ENCODE assay signal across 13 mouse cellular contexts in the genomic region with DNA sequence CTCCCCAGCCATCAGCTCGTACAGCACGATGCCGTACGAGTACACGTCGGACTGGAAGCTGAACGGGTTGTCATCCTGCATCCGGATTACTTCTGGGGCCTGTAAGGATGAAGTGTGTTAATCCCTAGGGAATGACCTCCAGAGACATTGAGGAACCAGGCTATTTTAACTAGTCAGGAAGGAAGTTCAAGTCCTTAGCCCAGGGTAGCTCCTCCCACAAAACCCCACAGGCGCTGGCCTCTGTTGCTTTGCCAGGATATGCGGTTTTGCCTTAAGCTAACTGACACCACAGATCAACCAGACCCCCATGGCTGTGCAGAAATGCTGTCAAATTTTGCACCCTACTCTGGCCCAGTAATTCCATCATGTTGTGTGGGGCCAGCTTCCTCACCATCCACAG. TPM values are rescaled to one million over a fixed set of nuclear protein-coding genes. Genes with fewer than 3 reads are reported as not detected.
A peak's percentile ranks its signal among the peaks of the same experiment; 100 is the strongest.
DNase-seq lines count a peak whose midpoint lies in the region; ATAC-seq lines count a peak whose summit lies in the region.
"Had no signal": no experiment of that assay in that cellular context is flagged by ENCODE, and none has a peak within 500 bp of the region (broad histone marks: within the 10 kb centered on the region; RNA-seq: fewer than 3 reads in every experiment).

No protein-coding gene starts in this region.

- no peaks in the 10 kb centered on the region for H3K9me3 ChIP-seq in liver, embryonic 11.5 days (ENCODE audit: control insufficient read depth, low read length)
- no peaks in the 10 kb centered on the region for H3K9me3 ChIP-seq in liver, embryonic 16.5 days (replicated peaks; ENCODE audit: control insufficient read depth, low read length)
- H3K9me3 ChIP-seq in midbrain, embryonic 14.5 days (ENCODE audit: control insufficient read depth, low read length): no peaks in the 10 kb centered on the region
- H3K9me3 ChIP-seq: hindbrain, embryonic 13.5 days had no signal

- no peak overlapping the region for H3K9ac ChIP-seq in liver, embryonic 11.5 days (ENCODE audit: low read depth, low read length)
- H3K9ac ChIP-seq in liver, embryonic 16.5 days (ENCODE audit: low read depth, low read length): no peak overlapping the region
- H3K9ac ChIP-seq in midbrain, embryonic 14.5 days (replicated peaks; ENCODE audit: low read length): no peak overlapping the region
- H3K9ac ChIP-seq: hindbrain, embryonic 13.5 days had no signal

- WGBS in liver, embryonic 11.5 days: 68% methylated on average over 10 of the region's 10 CpGs
- 63% methylated on average over 10 of the region's 10 CpGs for WGBS in liver, embryonic 16.5 days (ENCODE audit: insufficient replicate concordance)
- WGBS in midbrain, embryonic 14.5 days: 92% methylated on average over 10 of the region's 10 CpGs

- no peak for DNase-seq in liver, embryonic 11.5 days (ENCODE audit: low spot score)
- DNase-seq in liver: no peak
- no peak for DNase-seq in midbrain, embryonic 14.5 days
- no peak for DNase-seq in cerebellum, adult 11-12 months
- DNase-seq: adrenal gland, postnatal 25 days; cerebellum, adult 9-11 months; lung, postnatal 14 days had no signal

- no peaks in the 10 kb centered on the region for H3K27me3 ChIP-seq in liver, embryonic 11.5 days (replicated peaks; ENCODE audit: control insufficient read depth, insufficient read depth, low read length)
- H3K27me3 ChIP-seq in liver, embryonic 16.5 days (ENCODE audit: control insufficient read depth, insufficient read depth, low read depth, low read length): no peaks in the 10 kb centered on the region
- H3K27me3 ChIP-seq in midbrain, embryonic 14.5 days (ENCODE audit: control insufficient read depth, insufficient read depth, low read length): no peaks in the 10 kb centered on the region
- H3K27me3 ChIP-seq: hindbrain, embryonic 13.5 days had no signal

- 0 out of 2 replicates have a peak, but pooled peaks have one; percentile 17 for ATAC-seq in liver, embryonic 11.5 days (replicated peaks; ENCODE audit: low FRiP score)
- peak; percentile 33 for ATAC-seq in inflammation-experienced regulatory T-cells, adult 6 months
- ATAC-seq in liver, embryonic 16.5 days (ENCODE audit: low read depth): 0 out of 2 replicates have a peak, but pooled peaks have one; percentile 24
- no peak for ATAC-seq in erythroid progenitor cell, adult 5-6 weeks (replicated peaks; ENCODE audit: low FRiP score, poor library complexity, severe bottlenecking)
- ATAC-seq in midbrain, embryonic 14.5 days (ENCODE audit: low FRiP score, low TSS enrichment): no peak

- H3K36me3 ChIP-seq in liver, embryonic 11.5 days (ENCODE audit: control insufficient read depth, insufficient read depth, low read length): peaks cover 59% of the 10 kb centered on the region
- peaks cover 65% of the 10 kb centered on the region for H3K36me3 ChIP-seq in liver, embryonic 16.5 days (ENCODE audit: control insufficient read depth, insufficient read depth)
- H3K36me3 ChIP-seq in midbrain, embryonic 14.5 days (ENCODE audit: control insufficient read depth, insufficient read depth, low read length): peaks cover 98% of the 10 kb centered on the region

- H3K4me2 ChIP-seq in liver, embryonic 11.5 days: no peak overlapping the region; the same call in 1 of the 2 replicates
- no peak overlapping the region for H3K4me2 ChIP-seq in liver, embryonic 16.5 days (ENCODE audit: low read depth, low read length)
- no peak overlapping the region for H3K4me2 ChIP-seq in midbrain, embryonic 14.5 days (ENCODE audit: low read length)
- H3K4me2 ChIP-seq: hindbrain, embryonic 13.5 days had no signal

- H3K4me3 ChIP-seq in liver, embryonic 11.5 days (ENCODE audit: low read depth, low read length): no peak overlapping the region
- no peak overlapping the region for H3K4me3 ChIP-seq in liver, embryonic 16.5 days (ENCODE audit: low read depth, low read length)
- no peak overlapping the region for H3K4me3 ChIP-seq in midbrain, embryonic 14.5 days (replicated peaks; ENCODE audit: low read depth, low read length)
- H3K4me3 ChIP-seq: hindbrain, embryonic 13.5 days had no signal

- peak overlapping the region; percentile 21; the same call in 1 of the 2 replicates for H3K27ac ChIP-seq in liver, embryonic 11.5 days (ENCODE audit: low read depth, low read length)
- no peak overlapping the region for H3K27ac ChIP-seq in liver, embryonic 16.5 days (ENCODE audit: low read length)
- H3K27ac ChIP-seq in midbrain, embryonic 14.5 days (replicated peaks; ENCODE audit: low read depth, low read length): no peak overlapping the region
- H3K27ac ChIP-seq: hindbrain, embryonic 13.5 days; stomach, postnatal 0 days had no signal

- no peaks in the 10 kb centered on the region for H3K4me1 ChIP-seq in liver, embryonic 11.5 days (replicated peaks; ENCODE audit: control insufficient read depth, insufficient read depth, low read length)
- no peaks in the 10 kb centered on the region for H3K4me1 ChIP-seq in liver, embryonic 16.5 days (ENCODE audit: control insufficient read depth, low read depth, low read length)
- no peaks in the 10 kb centered on the region for H3K4me1 ChIP-seq in midbrain, embryonic 14.5 days (ENCODE audit: control insufficient read depth, insufficient read depth, low read length)
- H3K4me1 ChIP-seq: hindbrain, embryonic 13.5 days had no signal

RNA-seq across cellular contexts. Expression of gene Mkrn2, which starts 18.1 kb away (rescaled TPM):
- 21.5 and 25.1 TPM in 2 replicates for polyA plus RNA-seq in liver, embryonic 11.5 days (2014; fragmentation: Nextera tagmentation; extraction: Ambion mirVana)
- 10 to 100 TPM; 35.2 to 43.6 (median 37.2) TPM for polyA plus RNA-seq in inflammation-experienced regulatory T-cells, adult 6 months (2017; shearing (Covaris generic))
- 7.8 and 8.6 TPM in 2 replicates for polyA plus RNA-seq in liver, embryonic 16.5 days (2015; fragmentation: Nextera tagmentation; extraction: Ambion mirVana)
- total RNA-seq in erythroid progenitor cell, adult 5-6 weeks (2015; ENCODE audit: low replicate concordance): 1.7 and 2.9 TPM in 2 replicates
- total RNA-seq in erythroid progenitor cell, adult 5-6 weeks (2017; ENCODE audit: low replicate concordance): 3.9 and 4.0 TPM in 2 replicates
- polyA plus RNA-seq in midbrain, embryonic 14.5 days (2014; fragmentation: Nextera tagmentation; extraction: Ambion mirVana): 27.8 and 34.9 TPM in 2 replicates

RNA-seq across cellular contexts. Expression of gene Mkrn2os, which starts 27.4 kb away (rescaled TPM):
- polyA plus RNA-seq in liver, embryonic 11.5 days (2014; fragmentation: Nextera tagmentation; extraction: Ambion mirVana): 5.6 and 6.3 TPM in 2 replicates
- polyA plus RNA-seq in inflammation-experienced regulatory T-cells, adult 6 months (2017; shearing (Covaris generic)): under 1 TPM in 2 of 3 experiments, not detected in 1; 0.48 to 0.52 TPM
- 10.8 and 12.5 TPM in 2 replicates for polyA plus RNA-seq in liver, embryonic 16.5 days (2015; fragmentation: Nextera tagmentation; extraction: Ambion mirVana)
- not detected in 2 replicates for total RNA-seq in erythroid progenitor cell, adult 5-6 weeks (2015; ENCODE audit: low replicate concordance)
- not detected in 2 replicates for total RNA-seq in erythroid progenitor cell, adult 5-6 weeks (2017; ENCODE audit: low replicate concordance)
- 0.20 and 0.34 TPM in 2 replicates for polyA plus RNA-seq in midbrain, embryonic 14.5 days (2014; fragmentation: Nextera tagmentation; extraction: Ambion mirVana)
- total RNA-seq: adrenal gland, postnatal 25 days; left cerebral cortex, postnatal 14 days had no signal

RNA-seq across cellular contexts. Expression of gene Raf1, which starts 56.6 kb away (rescaled TPM):
- 70.1 and 70.7 TPM in 2 replicates for polyA plus RNA-seq in liver, embryonic 11.5 days (2014; fragmentation: Nextera tagmentation; extraction: Ambion mirVana)
- polyA plus RNA-seq in inflammation-experienced regulatory T-cells, adult 6 months (2017; shearing (Covaris generic)): 10 to 100 TPM; 52.6 to 72.0 (median 66.5) TPM
- polyA plus RNA-seq in liver, embryonic 16.5 days (2015; fragmentation: Nextera tagmentation; extraction: Ambion mirVana): 36.8 and 39.3 TPM in 2 replicates
- total RNA-seq in erythroid progenitor cell, adult 5-6 weeks (2015; ENCODE audit: low replicate concordance): 84.0 and 100 TPM in 2 replicates
- 21.3 and 46.2 TPM in 2 replicates for total RNA-seq in erythroid progenitor cell, adult 5-6 weeks (2017; ENCODE audit: low replicate concordance)
- 148 and 179 TPM in 2 replicates for polyA plus RNA-seq in midbrain, embryonic 14.5 days (2014; fragmentation: Nextera tagmentation; extraction: Ambion mirVana)

Comparison
In these comparisons a context has a peak if more than half of its experiments do, and no peak if none do; other contexts are left out.
1. ATAC-seq: peak in liver, embryonic 11.5 days (single experiment), inflammation-experienced regulatory T-cells, adult 6 months (single experiment) and liver, embryonic 16.5 days (single experiment); none in erythroid progenitor cell, adult 5-6 weeks (single experiment) and midbrain, embryonic 14.5 days (single experiment).